ENCODE assay signal across 8 mouse cellular contexts in the genomic region with DNA sequence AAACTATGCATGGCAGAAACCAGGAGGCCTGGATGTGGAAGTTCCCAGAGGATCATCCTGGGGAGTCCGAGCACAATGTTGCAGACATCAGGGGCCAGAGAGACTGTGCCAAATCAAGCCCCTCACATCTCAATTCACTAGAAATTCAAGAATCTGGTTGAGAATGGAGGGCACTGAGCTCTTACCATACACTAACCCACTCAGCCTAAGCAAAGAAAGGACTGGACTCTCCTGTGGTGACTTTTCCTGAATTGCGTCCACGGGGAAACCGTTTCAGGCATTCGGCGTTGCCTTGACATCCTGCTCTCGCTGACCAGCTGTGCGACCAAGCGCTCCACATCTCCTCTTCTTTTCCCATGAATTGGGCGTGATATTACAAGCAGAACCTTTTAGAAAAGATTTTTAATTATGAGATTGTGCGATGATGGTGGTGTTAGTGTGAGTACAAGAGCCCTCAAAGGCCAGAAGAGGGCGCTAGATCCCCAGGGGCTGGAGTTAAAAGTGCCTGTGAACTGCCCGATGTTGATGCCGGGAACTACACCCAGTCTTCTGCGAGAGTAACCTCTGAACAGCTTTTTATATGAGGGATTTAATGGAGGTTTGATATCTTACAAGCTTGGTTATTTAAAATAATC. TPM values are rescaled to one million over a fixed set of nuclear protein-coding genes. Genes with fewer than 3 reads are reported as not detected.
DNase-seq lines count a peak whose midpoint lies in the region; ATAC-seq and TF ChIP-seq lines count a peak whose summit lies in the region.

No protein-coding gene starts in this region.

- intact Hi-C loops in heart, adult 2 months (cut with DNase I) = loop anchor here (2.0 to 5.0 kb wide), 3 partner anchors 100 to 422 kb away; no protein-coding TSS in a partner anchor

- DNase-seq in heart, adult 2 months = peak; percentile 26
- DNase-seq in heart, adult 9 months (ENCODE audit: low spot score in 2 of 2) = no peak
- DNase-seq in T-cell, adult 2 months (ENCODE audit: low spot score) = peak; percentile 33
- peak; percentile 92 for DNase-seq in embryo, embryonic 10.5 days (ENCODE audit: low spot score)
- peak; percentile 68 for DNase-seq in limb, embryonic 14.5 days (ENCODE audit: low spot score)
- DNase-seq in midbrain, postnatal 0 days (ENCODE audit: low spot score) = peak; percentile 87

- peak overlapping the region; percentile 45 for H3K4me2 ChIP-seq in limb, embryonic 14.5 days (replicated peaks; ENCODE audit: low read depth, low read length, severe bottlenecking)
- H3K4me2 ChIP-seq in midbrain, postnatal 0 days (ENCODE audit: low read depth, low read length, poor library complexity, severe bottlenecking) = peak overlapping the region; percentile 35

- H3K27ac ChIP-seq in heart, adult 2 months = no peak overlapping the region
- H3K27ac ChIP-seq in limb, embryonic 14.5 days (replicated peaks; ENCODE audit: low read depth, low read length) = no peak overlapping the region
- H3K27ac ChIP-seq in midbrain, postnatal 0 days (ENCODE audit: low read depth, low read length) = no peak overlapping the region

- no peaks in the 10 kb centered on the region for H3K9me3 ChIP-seq in limb, embryonic 14.5 days (ENCODE audit: control insufficient read depth, low read length)
- no peaks in the 10 kb centered on the region for H3K9me3 ChIP-seq in midbrain, postnatal 0 days (ENCODE audit: low read length)

- peak; percentile 73 for TF ChIP-seq CTCF in heart, adult 2 months (IDR thresholded peaks at IDR 0.05)
- TF ChIP-seq CTCF in midbrain, postnatal 0 days (IDR thresholded peaks at IDR 0.05) = peak; percentile 79

- 0 out of 2 replicates have a peak overlapping the region, but pooled peaks have one; percentile 15 for H3K9ac ChIP-seq in heart, adult 2 months (ENCODE audit: low read depth, low read length)
- H3K9ac ChIP-seq in limb, embryonic 14.5 days (ENCODE audit: low read depth, low read length, severe bottlenecking) = peak overlapping the region; percentile 34; the same call in 1 of the 2 replicates
- H3K9ac ChIP-seq in midbrain, postnatal 0 days (replicated peaks; ENCODE audit: low read length, poor library complexity, severe bottlenecking) = 0 out of 2 replicates have a peak overlapping the region, but pooled peaks have one; percentile 9

- no peaks in the 10 kb centered on the region for H3K79me2 ChIP-seq in heart, adult 2 months (replicated peaks; ENCODE audit: control insufficient read depth, insufficient read depth, low read length)

- TF ChIP-seq POLR2A in heart, adult 2 months (IDR thresholded peaks at IDR 0.05; ENCODE audit: insufficient read depth, low read depth, low read length) = no peak
- no peak for TF ChIP-seq POLR2A in limb, embryonic 14.5 days (IDR thresholded peaks at IDR 0.05; ENCODE audit: borderline replicate concordance, extremely low read depth, insufficient read depth, insufficient read length)

- H3K27me3 ChIP-seq in heart, adult 2 months (ENCODE audit: control insufficient read depth, insufficient read depth, low read length) = no peaks in the 10 kb centered on the region
- H3K27me3 ChIP-seq in limb, embryonic 14.5 days (ENCODE audit: control insufficient read depth, insufficient read depth, low read length) = no peaks in the 10 kb centered on the region
- no peaks in the 10 kb centered on the region for H3K27me3 ChIP-seq in midbrain, postnatal 0 days (ENCODE audit: insufficient read depth, low read length)

- ATAC-seq in hematopoietic stem cell, adult 5-6 weeks (replicated peaks in 1 of 2; ENCODE audit: insufficient read depth in 1 of 2, low FRiP score in 2 of 2, low TSS enrichment in 1 of 2, low read depth in 1 of 2, poor library complexity in 2 of 2, severe bottlenecking in 2 of 2) = peak; percentile 78 to 85
- ATAC-seq in limb, embryonic 14.5 days (ENCODE audit: low FRiP score, low read depth) = peak; percentile 51; the same call in 1 of the 2 replicates
- ATAC-seq in midbrain, postnatal 0 days (ENCODE audit: low FRiP score) = peak; percentile 68
- no peak for ATAC-seq in erythroblast, adult 5-6 weeks (replicated peaks; ENCODE audit: low FRiP score, poor library complexity, severe bottlenecking)

- no peak for TF ChIP-seq EP300 in heart, adult 2 months (IDR thresholded peaks at IDR 0.05; ENCODE audit: insufficient read depth, low read depth, low read length)

- H3K36me3 ChIP-seq in heart, adult 2 months (ENCODE audit: control insufficient read depth, insufficient read depth, low read length) = no peaks in the 10 kb centered on the region
- no peaks in the 10 kb centered on the region for H3K36me3 ChIP-seq in limb, embryonic 14.5 days (ENCODE audit: control insufficient read depth, insufficient read depth, low read length)
- H3K36me3 ChIP-seq in midbrain, postnatal 0 days (ENCODE audit: insufficient read depth, low read length) = no peaks in the 10 kb centered on the region

- WGBS in heart, adult 2 months = 32% methylated on average over 15 of the region's 15 CpGs
- 31% methylated on average over 15 of the region's 15 CpGs for WGBS in limb, embryonic 14.5 days
- 27% methylated on average over 15 of the region's 15 CpGs for WGBS in midbrain, postnatal 0 days

- no peaks in the 10 kb centered on the region; the same call in none of the 2 replicates for H3K4me1 ChIP-seq in heart, adult 2 months (ENCODE audit: control insufficient read depth, insufficient read depth, low read length)
- H3K4me1 ChIP-seq in limb, embryonic 14.5 days (ENCODE audit: control insufficient read depth, insufficient read depth, low read length) = no peaks in the 10 kb centered on the region
- no peaks in the 10 kb centered on the region for H3K4me1 ChIP-seq in midbrain, postnatal 0 days (ENCODE audit: insufficient read depth, low read length)

- H3K4me3 ChIP-seq in heart, adult 2 months = no peak overlapping the region
- H3K4me3 ChIP-seq in limb, embryonic 14.5 days (replicated peaks; ENCODE audit: low read length) = peak overlapping the region; percentile 13
- H3K4me3 ChIP-seq in midbrain, postnatal 0 days (ENCODE audit: low read depth, low read length) = no peak overlapping the region

RNA-seq across cellular contexts. Expression of gene Sypl, which starts 43.0 kb away (rescaled TPM):
- 10 to 100 TPM; 77.8 to 85.5 TPM for total RNA-seq in heart, adult 2 months (2021)
- polyA plus RNA-seq in heart, adult 2 months (2012; rRNA removed) = 75.7 and 120 TPM in 2 replicates
- 83.2 and 85.5 TPM in 2 replicates for total RNA-seq in hematopoietic stem cell, adult 5-6 weeks (2017)
- polyA plus RNA-seq in limb, embryonic 14.5 days (2012; rRNA removed) = 53.3 and 54.1 TPM in 2 replicates
- polyA plus RNA-seq in limb, embryonic 14.5 days (2014; fragmentation: Nextera tagmentation; extraction: Ambion mirVana) = 97.6 and 104 TPM in 2 replicates
- total RNA-seq in midbrain, postnatal 0 days (2014; rRNA removed) = 15.2 and 19.3 TPM in 2 replicates
- 35.2 and 37.1 TPM in 2 replicates for polyA plus RNA-seq in midbrain, postnatal 0 days (2015; fragmentation: Nextera tagmentation; extraction: Ambion mirVana)
- 34.6 and 44.3 TPM in 2 replicates for total RNA-seq in erythroblast, adult 5-6 weeks (2015; ENCODE audit: low replicate concordance)
- total RNA-seq in erythroblast, adult 5-6 weeks (2017; ENCODE audit: low replicate concordance) = 10.3 and 17.8 TPM in 2 replicates

Comparison
In these comparisons a context has a peak if more than half of its experiments do, and no peak if none do; other contexts are left out.
1. DNase-seq: peak in heart, adult 2 months (2 of 2), T-cell, adult 2 months (single experiment), embryo, embryonic 10.5 days (single experiment), limb, embryonic 14.5 days (single experiment) and midbrain, postnatal 0 days (single experiment); none in heart, adult 9 months (0 of 2).
2. Peak in every context shown above with its lines, with median percentiles within 50 percentile points of each other: H3K9ac ChIP-seq.